Mouse (Mus musculus) retina, embryonic 14.5 days (tissue): ENCODE data around the gene Slc9a5.

Experiments
- DNase-seq: peaks from one replicate; pipeline ENCODE4 v3.0.0-alpha.2; 2015; ENCODE audit warnings: low spot score

Slc9a5 gene

DNA sequence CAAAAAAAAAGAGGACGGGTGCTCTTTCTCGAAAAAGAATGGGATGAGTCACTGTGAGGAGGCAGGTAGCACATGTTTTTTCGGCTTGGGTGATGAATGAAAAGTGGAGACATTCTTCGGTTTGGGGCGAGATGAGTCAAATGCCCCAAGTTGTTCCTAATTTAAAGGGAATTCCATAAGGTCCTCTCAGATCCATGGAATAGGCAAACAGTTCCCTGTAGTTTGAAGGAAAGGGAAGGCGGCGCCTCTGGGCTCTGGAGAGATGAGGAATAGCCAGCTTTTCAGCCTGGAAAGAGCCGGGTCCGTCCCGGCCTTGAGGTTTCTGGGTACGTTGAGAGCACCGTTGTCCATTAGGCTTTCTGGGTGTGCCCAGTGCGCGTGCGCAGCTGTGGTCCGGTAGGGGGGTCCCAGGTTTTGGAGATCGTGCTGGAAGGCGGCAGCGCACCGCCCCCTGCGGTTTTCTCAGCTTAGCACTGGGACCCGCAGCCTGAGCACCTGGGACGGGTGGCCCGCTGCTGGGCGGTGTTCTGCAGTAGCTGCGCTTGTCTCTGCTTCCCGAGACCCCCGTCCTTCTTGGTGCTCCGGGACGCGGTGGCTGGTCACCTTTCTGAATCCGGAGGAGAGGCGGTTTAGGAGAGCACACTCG lies at the start of gene Slc9a5:
TSS of gene Slc9a5 (plus strand) at position 394 of the 646 bp plus-strand sequence.
- DNase-seq = peak; percentile 75

DNA sequence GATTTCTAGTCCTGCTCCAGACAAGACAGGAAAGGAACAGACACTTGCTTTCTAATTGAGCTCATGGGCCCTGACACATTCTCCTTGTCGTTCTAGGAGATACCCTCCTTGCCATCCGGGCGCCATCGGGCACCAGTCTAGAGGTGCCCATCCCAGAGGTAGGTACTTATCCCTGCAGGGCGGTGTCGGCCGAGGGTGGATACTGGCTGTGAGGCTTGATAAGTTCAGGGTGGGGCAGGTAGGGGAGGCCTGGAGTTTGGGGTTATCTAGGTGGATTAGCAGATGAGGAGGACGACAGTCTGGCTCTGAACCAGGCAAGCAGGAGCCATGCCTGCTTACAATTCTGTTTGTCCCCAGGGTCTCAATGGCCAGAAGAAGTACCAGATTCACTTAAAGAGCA lies 48.7 kb upstream of the Slc9a5 start:
- DNase-seq = no peak

DNA sequence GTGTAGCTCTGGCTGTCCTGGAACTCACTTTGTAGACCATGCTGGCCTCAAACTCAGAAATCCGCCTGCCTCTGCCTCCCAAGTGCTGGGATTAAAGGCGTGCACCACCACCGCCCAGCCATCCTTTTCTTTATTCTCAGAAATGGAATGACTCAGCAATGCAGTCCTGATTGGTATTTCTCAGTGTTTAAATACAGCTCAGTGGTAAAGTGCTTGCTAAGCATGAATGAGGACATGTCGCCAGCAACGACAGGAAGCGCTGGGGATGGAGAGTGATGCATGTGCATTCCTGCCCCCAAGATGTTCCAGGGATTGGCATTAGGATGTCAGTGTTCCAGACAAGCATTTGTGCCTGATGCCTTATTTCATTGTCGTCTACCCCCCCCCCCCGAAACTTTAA lies 45.2 kb upstream of the Slc9a5 start:
- no peak for DNase-seq

DNA sequence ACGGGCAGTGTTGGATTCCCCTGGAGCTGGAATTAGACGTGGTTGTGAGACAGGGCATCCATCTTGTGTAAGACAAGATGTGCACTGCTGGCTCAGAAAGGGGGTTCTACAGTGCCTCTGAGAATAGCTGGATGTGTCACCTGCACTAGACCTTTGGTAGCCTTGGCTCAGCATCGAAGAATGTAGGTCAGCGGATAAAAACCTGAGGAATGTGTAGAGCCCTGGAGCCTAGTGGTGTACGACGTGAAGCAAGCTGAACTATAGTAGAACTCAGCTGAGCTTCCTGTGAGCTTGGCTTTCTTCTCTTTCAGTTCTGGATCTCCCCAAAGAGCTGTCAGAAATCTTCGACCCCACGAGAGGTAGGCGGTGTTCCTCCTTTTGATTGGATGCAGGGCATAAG lies 44.8 kb upstream of the Slc9a5 start:
- DNase-seq = no peak

DNA sequence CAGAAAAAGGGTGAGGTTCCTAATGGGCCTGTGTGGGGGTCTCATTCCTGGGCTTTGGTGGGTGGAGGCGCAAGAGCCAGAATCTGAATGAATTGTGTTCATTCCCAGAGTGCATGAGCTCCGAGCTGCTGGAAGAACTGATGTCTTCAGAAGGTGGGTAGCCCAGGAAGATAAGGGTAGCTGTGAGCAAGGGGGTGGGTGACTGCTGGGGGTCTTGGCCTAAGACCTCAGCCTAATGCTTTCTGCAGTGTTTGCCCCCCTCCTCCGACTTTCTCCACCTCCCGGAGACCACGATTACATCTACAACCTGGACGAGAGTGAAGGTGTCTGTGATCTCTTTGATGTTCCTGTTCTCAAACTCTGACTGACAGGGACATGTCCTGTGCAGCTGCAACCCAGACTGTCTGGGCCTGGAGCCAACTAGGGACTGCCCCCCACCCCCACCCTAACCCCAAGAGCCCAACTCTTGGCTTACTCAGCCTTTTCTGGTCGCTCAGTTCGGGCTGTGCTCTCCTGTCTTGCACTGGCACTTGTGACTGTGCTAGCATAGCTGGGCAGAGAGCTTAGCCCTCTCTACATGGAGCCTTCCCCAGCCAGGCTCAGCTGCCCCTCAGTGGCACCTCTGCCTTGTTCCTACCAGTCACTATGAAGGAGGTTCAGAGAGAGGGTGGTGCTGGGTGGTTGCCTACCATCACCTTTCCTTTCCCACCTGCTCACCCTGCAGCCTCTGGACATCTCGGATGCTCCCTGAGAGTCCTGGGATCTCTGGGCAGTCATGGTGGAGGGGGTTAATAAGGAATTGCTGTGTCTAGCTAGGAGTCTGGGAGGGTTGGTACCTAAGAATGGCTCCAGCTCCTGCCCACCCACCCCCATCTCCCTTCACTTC lies 44.1 kb upstream of the Slc9a5 start:
- no peak for DNase-seq

DNA sequence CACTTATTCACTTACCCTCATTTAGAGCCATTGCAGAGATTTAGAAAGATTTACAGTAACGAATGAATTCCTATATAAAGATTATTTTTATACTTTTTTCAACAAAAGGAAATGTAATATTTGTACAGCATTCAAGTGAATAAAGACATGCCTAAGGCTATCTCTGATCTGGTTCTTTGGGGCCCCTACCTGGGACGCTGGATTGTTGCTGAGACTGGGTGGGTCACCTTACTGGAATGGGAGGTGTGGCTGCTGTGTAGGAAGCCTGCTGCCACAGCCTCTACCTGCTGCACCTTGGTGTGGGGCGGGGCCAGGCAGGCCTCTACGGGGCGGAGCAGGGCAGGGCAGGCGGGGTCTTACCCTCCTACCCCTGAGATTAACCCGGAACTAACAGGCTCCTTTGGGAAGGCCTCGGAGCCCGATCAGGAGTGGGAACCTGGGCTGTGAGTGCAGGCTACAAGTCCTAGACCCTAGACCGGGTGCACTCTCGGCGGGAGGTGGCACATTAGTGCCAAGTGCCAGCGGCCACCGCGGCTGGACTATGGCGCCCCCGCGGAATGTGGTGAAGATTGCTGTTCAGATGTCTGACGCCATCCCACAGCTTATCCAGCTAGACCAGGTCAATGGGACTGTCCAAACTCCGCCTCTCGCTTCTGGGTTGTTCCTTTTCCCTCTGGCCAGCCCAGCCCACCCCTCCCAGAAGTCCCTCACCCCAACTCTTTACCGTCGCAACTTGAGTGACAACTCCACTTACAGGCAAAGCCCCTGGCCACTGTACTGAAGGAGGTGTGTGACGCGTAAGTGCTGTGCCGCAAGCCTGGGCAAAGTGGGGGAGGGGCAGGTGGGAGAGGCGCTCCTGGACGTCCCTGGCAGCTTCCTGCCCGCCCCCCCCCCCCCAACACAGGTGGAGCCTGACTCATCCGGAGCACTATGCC lies 43.2 kb upstream of the Slc9a5 start, which contains the start of gene Elmo3:
TSS of gene Elmo3 (plus strand) at position 391 of the 935 bp plus-strand sequence.
- peak; percentile 44 for DNase-seq

DNA sequence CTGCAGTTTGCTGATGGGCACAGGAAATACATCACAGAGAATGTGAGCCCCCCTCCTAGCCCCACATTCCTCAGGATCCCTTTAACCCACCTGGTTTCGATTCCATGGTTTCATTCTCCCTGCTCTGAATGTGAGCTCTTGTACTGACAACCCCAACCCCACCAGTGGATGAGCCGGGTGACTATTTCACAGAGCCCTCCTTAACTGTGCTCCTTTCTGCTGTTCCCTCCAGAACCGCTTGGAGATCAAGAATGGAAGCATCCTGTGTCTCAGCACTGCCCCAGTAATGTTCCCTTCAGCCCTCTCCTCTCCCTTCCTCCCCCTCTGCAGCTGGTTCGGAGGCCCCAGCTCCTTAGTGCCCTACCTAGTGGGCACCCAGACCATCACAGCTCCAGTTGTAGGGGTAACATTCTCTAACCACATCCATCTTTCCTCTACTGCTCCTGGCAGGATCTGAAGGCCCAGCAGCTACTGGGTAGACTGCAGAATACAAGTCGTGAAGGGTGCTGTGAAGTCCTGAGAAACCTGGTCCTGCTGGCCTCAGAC lies 42.4 kb upstream of the Slc9a5 start:
- DNase-seq = no peak

DNA sequence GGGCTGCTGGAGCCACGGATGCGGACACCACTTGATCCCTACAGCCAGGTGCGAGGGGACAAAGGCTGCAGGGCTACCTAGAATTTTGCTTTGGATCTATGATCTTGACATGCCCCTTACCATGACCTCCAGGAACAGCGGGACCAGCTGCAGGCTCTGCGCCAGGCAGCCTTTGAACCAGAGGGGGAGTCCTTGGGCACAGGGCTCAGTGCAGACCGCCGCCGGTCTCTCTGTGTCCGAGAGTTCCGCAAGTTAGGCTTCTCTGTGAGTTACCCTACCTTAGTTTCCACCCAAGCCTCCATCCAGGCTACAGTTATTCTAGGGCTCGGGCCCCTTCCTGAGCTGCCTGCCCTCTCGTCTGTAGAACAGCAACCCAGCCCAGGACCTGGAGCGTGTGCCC lies 41.0 kb upstream of the Slc9a5 start:
- no peak for DNase-seq

DNA sequence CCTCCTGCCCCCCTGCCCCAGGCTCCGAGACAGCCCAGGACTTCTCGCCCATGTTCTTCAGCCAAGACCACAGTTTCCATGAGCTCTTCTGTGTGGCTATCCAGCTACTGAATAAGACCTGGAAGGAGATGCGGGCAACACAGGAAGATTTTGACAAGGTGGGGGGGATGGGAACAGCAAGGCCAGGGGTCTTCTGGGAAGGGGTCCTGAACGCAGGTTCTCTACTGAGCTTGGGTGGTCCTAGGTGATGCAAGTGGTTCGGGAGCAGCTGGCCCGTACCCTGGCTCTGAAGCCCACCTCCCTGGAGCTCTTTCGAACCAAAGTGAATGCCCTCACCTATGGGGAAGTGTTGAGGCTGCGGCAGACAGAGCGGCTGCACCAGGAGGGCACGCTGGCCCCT lies 40.2 kb upstream of the Slc9a5 start:
- DNase-seq = no peak

DNA sequence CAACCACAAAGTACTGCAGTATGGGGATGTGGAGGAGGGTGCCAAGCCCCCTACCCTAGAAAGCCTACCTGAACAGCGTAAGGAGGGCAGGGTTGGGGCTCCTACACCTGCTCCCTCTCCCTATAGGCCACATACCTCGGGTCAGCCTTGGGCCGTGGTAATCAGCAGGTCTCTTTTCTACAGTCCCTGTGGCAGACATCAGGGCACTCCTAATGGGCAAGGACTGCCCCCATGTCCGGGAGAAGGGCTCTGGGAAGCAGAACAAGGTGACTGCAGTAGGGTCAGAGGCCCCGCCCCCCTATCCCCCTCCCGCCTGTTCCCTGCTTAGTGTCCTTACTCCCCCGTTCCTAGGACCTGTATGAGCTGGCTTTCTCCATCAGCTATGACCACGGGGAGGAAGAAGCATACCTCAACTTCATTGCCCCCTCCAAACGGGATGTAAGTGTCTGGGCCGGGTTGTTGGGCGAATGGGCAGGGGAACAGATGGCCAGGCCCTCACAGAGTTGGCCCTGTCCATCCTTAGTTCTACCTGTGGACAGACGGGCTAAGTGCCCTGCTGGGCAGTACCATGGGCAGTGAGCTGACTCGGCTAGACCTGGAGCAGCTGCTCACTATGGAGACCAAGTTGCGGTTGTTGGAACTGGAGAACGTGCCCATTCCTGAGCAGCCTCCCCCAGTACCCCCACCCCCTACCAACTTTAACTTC lies 39.3 kb upstream of the Slc9a5 start:
- DNase-seq = no peak

DNA sequence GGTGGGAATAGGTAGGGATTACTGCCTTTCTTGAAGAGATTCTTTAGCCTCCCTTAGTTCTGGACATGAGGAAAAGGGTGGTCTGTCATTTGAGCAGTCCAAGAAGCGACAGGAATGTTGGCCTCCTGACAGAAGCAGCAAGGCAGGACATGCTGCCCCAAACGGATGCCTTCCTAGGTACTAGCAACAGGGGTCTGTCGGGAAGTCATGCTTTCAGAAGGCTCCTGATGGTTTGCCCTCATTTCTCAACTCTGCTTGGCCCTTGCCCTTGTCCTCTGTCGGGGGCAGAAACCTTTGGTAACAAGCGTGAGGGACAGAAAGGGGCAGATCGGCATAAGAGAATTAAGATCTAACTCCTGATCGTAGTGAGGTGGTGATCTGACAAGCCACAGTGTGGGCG lies 38.5 kb upstream of the Slc9a5 start:
- no peak for DNase-seq

DNA sequence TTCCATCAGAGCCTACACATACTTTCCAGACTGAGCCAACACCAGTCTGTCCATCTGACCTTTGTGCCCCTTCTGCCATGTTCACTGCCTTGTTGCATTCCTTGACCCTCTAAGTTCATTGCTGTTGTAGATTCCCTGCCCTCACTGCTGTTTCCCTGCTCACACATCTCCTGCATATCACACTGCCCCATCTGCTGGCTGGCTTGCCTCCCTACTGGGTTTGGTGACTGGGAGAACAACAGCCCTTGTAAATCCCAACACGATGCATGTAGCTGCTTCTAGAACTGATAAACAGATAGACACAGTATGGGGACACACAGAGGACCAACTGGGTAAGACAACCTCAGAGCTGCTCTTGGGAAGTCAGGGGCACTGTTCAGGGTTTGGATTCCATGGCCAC lies 36.9 kb upstream of the Slc9a5 start:
- no peak for DNase-seq

DNA sequence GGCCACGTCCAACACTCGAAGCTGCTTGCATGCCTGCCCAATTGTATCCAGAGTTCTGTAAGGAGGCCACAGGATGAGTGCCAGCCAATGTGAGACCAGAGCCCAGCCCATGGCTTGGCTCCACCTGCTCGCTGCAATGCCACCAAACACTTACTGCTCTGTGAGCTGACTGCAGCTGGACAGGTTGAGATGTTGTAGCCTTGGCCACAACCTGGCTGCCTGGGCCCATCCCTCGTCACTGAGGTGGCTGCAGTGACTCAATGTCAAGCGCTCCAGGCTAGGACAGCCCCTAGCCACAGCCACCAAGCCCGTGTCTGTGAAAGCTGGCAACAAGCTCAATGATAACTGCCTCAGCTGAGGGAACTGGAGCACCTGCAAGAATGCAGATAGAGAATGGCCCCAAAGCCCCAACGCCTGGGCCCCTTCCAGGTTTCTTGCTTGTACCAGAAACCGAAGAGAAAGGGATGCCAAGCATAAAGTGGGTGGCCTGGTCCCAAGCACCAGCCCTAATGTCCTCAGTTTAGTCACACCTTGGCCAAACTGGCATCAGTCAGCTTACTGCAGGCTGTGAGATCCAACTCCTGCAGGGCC lies 35.7 kb upstream of the Slc9a5 start:
- no peak for DNase-seq

DNA sequence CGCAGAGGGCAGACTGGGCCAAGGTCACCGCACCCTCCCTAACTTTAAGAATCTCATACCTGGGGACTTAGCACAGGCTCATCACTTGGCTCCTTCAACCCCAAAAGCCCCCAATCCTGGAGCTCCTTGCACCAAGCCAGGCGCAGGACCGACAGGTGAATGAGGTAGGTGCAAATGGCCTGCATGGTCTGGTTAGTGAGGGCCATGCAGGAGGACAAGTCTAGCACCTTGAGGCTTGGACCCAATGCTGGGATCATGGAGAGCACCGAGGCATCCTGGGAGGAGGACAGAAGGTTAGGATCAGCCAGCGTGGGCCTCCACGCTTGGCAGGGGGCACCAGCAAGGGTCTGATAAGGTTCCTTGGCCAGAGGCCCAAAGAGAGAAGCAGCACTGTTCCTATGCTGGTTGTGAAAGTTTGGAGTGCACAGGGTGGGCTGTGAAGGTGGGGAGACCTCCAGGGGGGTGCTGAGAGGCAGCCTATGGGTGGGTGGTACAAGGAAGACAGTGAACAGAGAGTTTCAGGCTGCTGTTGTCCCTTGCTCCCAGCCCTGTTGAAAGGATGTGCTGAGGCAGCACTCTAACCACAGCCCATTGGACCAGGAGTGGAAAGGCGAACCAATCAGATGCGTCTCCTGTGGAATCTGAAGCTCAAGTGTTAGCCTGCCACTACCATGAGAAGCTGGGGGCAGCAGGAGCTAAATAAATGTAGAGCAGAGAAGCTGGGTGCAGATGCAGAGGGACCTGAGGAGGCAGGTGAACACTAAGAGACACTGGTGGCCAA lies 34.8 kb upstream of the Slc9a5 start:
- DNase-seq = no peak

DNA sequence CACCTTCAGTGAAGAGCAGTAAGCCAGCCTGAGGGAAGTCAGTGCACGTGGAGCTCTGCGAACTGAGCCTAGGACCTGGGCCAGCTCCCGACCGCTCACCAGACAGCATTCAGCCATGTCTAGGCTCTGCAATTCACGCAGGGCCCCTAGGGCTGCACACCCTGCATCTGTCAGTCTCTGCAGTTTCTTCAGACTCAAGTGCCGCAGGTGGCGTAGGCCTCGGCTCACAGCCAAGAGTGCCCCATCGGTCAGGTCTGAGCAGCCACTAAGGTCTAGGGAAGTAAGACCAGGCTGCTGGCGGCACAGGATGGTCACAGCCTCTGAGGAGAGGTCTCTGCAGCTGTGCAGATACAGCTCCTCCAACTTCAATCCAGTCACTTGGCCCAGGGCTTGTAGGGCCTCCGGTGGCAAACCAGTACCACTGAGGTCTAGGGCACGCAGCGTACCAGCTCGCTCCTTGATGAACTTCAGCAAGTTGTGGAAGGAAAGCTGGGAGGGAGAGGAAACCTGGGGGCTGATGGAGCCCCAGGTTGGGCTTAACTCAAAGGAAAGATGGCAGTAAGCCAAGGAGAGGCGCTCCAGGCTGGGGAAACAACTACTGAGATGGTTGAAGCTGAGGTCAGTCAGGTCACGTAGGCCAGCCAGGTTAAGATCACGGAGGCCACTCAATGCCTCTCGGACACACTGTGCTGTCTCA lies 33.4 kb upstream of the Slc9a5 start:
- no peak for DNase-seq

DNA sequence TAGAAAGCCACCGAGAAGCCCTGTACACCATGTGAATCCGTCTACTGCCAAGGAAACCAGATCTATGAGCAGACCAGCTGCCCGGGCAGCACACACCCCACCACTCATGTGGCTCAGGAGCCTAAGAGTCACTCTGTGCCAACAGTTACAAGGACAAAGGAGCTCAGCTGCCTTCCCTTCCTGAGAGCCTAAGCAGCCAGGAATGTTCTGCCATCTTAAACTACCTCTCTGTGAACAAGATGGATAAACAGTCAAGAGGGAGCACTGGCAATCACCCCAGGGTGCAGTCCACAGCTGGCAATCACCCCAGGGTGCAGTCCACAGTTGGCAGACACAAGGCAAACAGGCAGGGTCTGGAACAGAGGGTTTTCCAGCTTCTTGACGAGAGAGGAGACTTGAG lies 30.7 kb upstream of the Slc9a5 start:
- DNase-seq = no peak

DNA sequence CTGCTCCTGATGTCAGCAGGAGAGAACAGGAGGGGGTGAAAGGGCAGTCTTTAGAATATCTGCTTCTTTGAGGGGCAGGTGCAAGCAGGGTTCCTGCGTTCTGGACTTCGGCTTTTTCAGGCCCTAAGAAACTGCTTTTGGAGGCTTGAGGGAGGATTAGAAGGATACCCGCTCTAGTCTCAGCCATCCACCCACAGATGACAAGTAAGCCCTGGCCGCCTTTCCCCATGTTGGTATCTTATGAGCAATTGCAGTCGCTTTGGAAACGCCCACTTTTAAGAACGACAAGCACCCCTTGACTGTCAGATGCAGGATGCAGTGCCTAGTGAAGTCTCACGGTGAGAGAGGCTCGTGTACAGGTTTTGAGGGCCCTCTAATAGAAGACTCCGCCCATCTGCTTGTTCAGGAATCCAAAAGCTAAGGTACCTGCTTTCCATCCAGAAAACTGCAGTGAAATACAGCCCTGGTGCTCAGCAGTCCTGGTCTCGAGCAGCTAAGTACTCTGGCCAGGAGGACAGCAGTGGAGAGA lies 29.9 kb upstream of the Slc9a5 start:
- DNase-seq = no peak

DNA sequence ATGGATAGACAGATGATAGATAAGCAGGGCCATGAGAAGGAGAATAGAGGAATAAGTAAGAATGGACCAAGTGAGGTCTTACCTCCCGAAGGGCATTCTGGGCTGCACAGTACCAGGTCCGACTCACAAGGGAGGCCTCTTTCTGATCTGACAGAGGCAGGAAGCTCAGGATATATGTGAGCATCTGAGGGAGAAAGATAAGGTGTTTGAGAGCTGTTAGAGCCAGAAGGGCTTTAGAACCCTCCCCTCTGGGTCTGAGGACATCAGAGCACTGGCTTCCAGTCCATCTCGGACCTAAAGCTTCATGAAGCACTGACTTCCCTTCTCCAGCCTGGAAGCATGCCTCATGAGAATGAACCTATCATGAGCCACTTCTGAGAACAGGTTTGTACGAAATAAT lies 25.5 kb upstream of the Slc9a5 start:
- no peak for DNase-seq

DNA sequence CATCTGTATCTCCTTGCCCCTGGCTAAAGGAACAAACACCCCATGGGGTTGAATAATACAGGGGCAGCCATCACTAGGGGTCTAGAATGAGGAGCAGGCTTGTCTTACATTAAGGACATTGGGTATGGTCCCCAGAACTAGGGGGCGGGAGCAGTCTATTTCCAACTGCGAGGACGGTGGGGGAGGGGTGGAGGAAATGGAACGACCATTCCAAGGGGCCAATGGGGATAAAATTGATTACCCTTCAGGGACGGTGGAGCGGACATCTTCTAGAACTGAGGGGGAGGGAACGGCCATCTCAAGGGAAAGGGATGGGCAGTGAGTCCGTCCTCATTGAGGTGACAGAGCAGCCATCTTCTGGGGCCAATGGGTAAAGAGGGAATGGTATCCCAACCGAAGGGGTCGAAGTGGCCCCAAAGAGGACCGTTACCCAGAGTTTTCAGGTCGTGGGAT lies 23.0 kb upstream of the Slc9a5 start:
- DNase-seq = no peak
